Mouse (Mus musculus): ENCODE measurements around the gene Nanos3. TPM values are rescaled to one million over a fixed set of nuclear protein-coding genes. Genes with fewer than 3 reads are reported as not detected.
A peak's percentile ranks its signal among the peaks of the same experiment; 100 is the strongest.

The Nanos3 gene
- polyA plus RNA-seq, 1 experiment from 2014 or later, result 1.3 TPM

- H3K27ac ChIP-seq (ENCODE audit: low read length), result peak overlapping the region; percentile 98
- no peaks in the 10 kb centered on the region for H3K27me3 ChIP-seq (ENCODE audit: control insufficient read depth, insufficient read depth, low read length)
- peaks cover 48% of the 10 kb centered on the region for H3K4me1 ChIP-seq (ENCODE audit: control insufficient read depth, insufficient read depth, low read length)
- H3K9me3 ChIP-seq (replicated peaks; ENCODE audit: control insufficient read depth, low read length), result no peaks in the 10 kb centered on the region
- peak overlapping the region; percentile 74 for H3K9ac ChIP-seq (ENCODE audit: low read length)
- peak overlapping the region; percentile 79 for H3K4me2 ChIP-seq (ENCODE audit: low read depth, low read length)
- 2% methylated on average over 30 of the region's 30 CpGs for WGBS
- H3K4me3 ChIP-seq (replicated peaks; ENCODE audit: low read length), result peak overlapping the region; percentile 54
- ATAC-seq (ENCODE audit: insufficient read depth, low FRiP score), result peak; percentile 77
- H3K36me3 ChIP-seq (ENCODE audit: control insufficient read depth, insufficient read depth, low read length), result no peaks in the 10 kb centered on the region
Measured at GRCm38 (mm10) chr8:84197922-84198774, 13.1 kb upstream of the Nanos3 start.

DNA sequence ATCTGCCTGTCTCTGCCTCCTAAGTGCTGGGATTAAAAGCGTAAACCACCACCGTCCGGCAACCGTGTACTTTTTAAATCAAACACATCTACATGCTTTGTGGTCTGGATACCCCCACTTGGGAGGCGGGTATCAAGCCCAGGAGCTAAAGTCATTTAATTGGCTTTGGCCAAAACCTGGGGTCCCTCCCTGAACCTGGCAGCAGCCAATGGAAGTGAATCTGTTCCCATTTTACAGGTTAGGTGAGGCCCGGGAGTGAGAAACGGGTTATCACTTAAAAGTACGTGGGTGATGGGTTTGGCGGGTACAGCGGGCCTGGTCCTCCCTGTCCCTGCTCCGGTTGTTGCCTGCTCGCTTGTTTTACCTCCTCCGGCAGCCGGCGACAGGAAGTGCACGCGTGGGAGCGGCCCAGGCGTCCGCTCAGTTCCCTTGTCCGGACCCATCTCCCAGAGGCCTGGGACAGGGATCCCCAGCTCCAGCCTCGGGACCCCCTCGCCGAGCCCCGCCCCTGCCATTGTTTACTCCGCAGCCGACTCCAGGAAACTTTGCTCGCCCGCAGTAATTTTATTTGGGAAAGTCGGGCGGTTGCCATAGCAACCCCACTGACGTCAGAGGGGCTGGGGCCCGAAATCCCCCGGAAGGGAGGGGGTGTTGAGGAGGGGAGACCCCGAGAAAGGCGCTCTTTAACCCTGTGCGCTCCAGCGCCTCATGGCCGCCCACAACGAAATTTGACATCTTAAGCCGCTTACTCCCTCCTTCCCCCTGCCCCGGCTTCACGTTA, 12.3 kb upstream of the Nanos3 start:
- WGBS, result 1% methylated on average over 43 of the region's 43 CpGs
- H3K4me2 ChIP-seq (ENCODE audit: low read depth, low read length), result peak overlapping the region; percentile 79
- H3K4me1 ChIP-seq (ENCODE audit: control insufficient read depth, insufficient read depth, low read length), result peaks cover 49% of the 10 kb centered on the region
- H3K27ac ChIP-seq (ENCODE audit: low read length), result peak overlapping the region; percentile 98
- peak overlapping the region; percentile 74 for H3K9ac ChIP-seq (ENCODE audit: low read length)
- peak; percentile 42 for ATAC-seq (ENCODE audit: insufficient read depth, low FRiP score)
- no peaks in the 10 kb centered on the region for H3K36me3 ChIP-seq (ENCODE audit: control insufficient read depth, insufficient read depth, low read length)
- no peaks in the 10 kb centered on the region for H3K27me3 ChIP-seq (ENCODE audit: control insufficient read depth, insufficient read depth, low read length)
- no peaks in the 10 kb centered on the region for H3K9me3 ChIP-seq (replicated peaks; ENCODE audit: control insufficient read depth, low read length)
- peak overlapping the region; percentile 54 for H3K4me3 ChIP-seq (replicated peaks; ENCODE audit: low read length)

- Histone ChIP-seq H3K4me1 (ENCODE audit: control insufficient read depth, insufficient read depth, low read length) (peaks cover 37% of the 10 kb centered on the region), H3K4me3 (replicated peaks; ENCODE audit: low read length) (no peak overlapping the region), H3K36me3 (ENCODE audit: control insufficient read depth, insufficient read depth, low read length) (no peaks in the 10 kb centered on the region), H3K9me3 (replicated peaks; ENCODE audit: control insufficient read depth, low read length) (no peaks in the 10 kb centered on the region), H3K27me3 (ENCODE audit: control insufficient read depth, insufficient read depth, low read length) (no peaks in the 10 kb centered on the region), H3K9ac (ENCODE audit: low read length) (no peak overlapping the region), H3K4me2 (ENCODE audit: low read depth, low read length) (no peak overlapping the region), H3K27ac (ENCODE audit: low read length) (no peak overlapping the region)
- WGBS, result 71% methylated on average over 3 of the region's 3 CpGs
- ATAC-seq (ENCODE audit: insufficient read depth, low FRiP score), result no peak
Measured at GRCm38 (mm10) chr8:84194224-84194743, 9.3 kb upstream of the Nanos3 start.

GRCm38 (mm10) chr8:84193566-84193965, 8.5 kb upstream of the Nanos3 start:
- Histone ChIP-seq H3K27ac (ENCODE audit: low read length) (no peak overlapping the region), H3K9me3 (replicated peaks; ENCODE audit: control insufficient read depth, low read length) (no peaks in the 10 kb centered on the region), H3K27me3 (ENCODE audit: control insufficient read depth, insufficient read depth, low read length) (no peaks in the 10 kb centered on the region), H3K4me2 (ENCODE audit: low read depth, low read length) (no peak overlapping the region), H3K4me1 (ENCODE audit: control insufficient read depth, insufficient read depth, low read length) (peaks cover 31% of the 10 kb centered on the region), H3K4me3 (replicated peaks; ENCODE audit: low read length) (no peak overlapping the region), H3K9ac (ENCODE audit: low read length) (no peak overlapping the region), H3K36me3 (ENCODE audit: control insufficient read depth, insufficient read depth, low read length) (no peaks in the 10 kb centered on the region)
- WGBS, result 79% methylated on average over 5 of the region's 5 CpGs
- ATAC-seq (ENCODE audit: insufficient read depth, low FRiP score), result no peak

GRCm38 (mm10) chr8:84193161-84193560, 8.1 kb upstream of the Nanos3 start:
- Histone ChIP-seq H3K4me3 (replicated peaks; ENCODE audit: low read length) (no peak overlapping the region), H3K27me3 (ENCODE audit: control insufficient read depth, insufficient read depth, low read length) (no peaks in the 10 kb centered on the region), H3K9ac (ENCODE audit: low read length) (no peak overlapping the region), H3K27ac (ENCODE audit: low read length) (peak overlapping the region; percentile 93), H3K36me3 (ENCODE audit: control insufficient read depth, insufficient read depth, low read length) (no peaks in the 10 kb centered on the region), H3K9me3 (replicated peaks; ENCODE audit: control insufficient read depth, low read length) (no peaks in the 10 kb centered on the region), H3K4me1 (ENCODE audit: control insufficient read depth, insufficient read depth, low read length) (peaks cover 27% of the 10 kb centered on the region), H3K4me2 (ENCODE audit: low read depth, low read length) (no peak overlapping the region)
- WGBS, result 73% methylated on average over 4 of the region's 4 CpGs
- ATAC-seq (ENCODE audit: insufficient read depth, low FRiP score), result no peak

DNA sequence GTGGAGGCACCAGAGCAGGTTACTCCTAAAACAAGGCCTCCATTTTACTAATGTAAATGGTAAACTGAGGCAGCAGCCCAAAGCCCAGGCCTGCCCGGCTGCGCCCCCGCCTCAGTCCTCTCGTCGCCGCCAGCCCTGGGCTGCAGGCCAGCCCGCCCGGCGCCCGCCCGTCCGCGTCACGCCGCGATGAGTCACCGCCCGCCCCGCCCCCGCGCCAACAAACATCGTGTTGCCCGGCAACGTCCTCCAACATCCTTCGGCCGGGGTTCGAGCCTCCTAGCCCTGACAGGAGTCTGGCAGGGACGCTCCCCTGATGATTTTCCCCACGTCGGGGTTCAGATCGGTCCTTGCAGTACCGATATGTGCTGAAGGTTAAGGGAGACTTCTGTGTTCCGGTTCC, 7.5 kb upstream of the Nanos3 start:
- 3% methylated on average over 33 of the region's 33 CpGs for WGBS

GRCm38 (mm10) chr8:84192023-84192422, 7.0 kb upstream of the Nanos3 start:
- Histone ChIP-seq H3K27me3 (ENCODE audit: control insufficient read depth, insufficient read depth, low read length) (no peaks in the 10 kb centered on the region), H3K27ac (ENCODE audit: low read length) (peak overlapping the region; percentile 93), H3K9me3 (replicated peaks; ENCODE audit: control insufficient read depth, low read length) (no peaks in the 10 kb centered on the region), H3K4me1 (ENCODE audit: control insufficient read depth, insufficient read depth, low read length) (peaks cover 18% of the 10 kb centered on the region), H3K9ac (ENCODE audit: low read length) (peak overlapping the region; percentile 61), H3K4me3 (replicated peaks; ENCODE audit: low read length) (peak overlapping the region; percentile 30), H3K4me2 (ENCODE audit: low read depth, low read length) (peak overlapping the region; percentile 61), H3K36me3 (ENCODE audit: control insufficient read depth, insufficient read depth, low read length) (no peaks in the 10 kb centered on the region)
- WGBS, result 22% methylated on average over 13 of the region's 13 CpGs
- peak; percentile 86 for ATAC-seq (ENCODE audit: insufficient read depth, low FRiP score)

More for the DNA sequence above, 7.5 kb upstream of the Nanos3 start:
- Histone ChIP-seq H3K27ac (ENCODE audit: low read length) (peak overlapping the region; percentile 93), H3K9ac (ENCODE audit: low read length) (peak overlapping the region; percentile 61), H3K4me1 (ENCODE audit: control insufficient read depth, insufficient read depth, low read length) (peaks cover 21% of the 10 kb centered on the region), H3K4me2 (ENCODE audit: low read depth, low read length) (peak overlapping the region; percentile 61), H3K9me3 (replicated peaks; ENCODE audit: control insufficient read depth, low read length) (no peaks in the 10 kb centered on the region), H3K27me3 (ENCODE audit: control insufficient read depth, insufficient read depth, low read length) (no peaks in the 10 kb centered on the region), H3K36me3 (ENCODE audit: control insufficient read depth, insufficient read depth, low read length) (no peaks in the 10 kb centered on the region), H3K4me3 (replicated peaks; ENCODE audit: low read length) (peak overlapping the region; percentile 30)
- ATAC-seq (ENCODE audit: insufficient read depth, low FRiP score), result peak; percentile 73

DNA sequence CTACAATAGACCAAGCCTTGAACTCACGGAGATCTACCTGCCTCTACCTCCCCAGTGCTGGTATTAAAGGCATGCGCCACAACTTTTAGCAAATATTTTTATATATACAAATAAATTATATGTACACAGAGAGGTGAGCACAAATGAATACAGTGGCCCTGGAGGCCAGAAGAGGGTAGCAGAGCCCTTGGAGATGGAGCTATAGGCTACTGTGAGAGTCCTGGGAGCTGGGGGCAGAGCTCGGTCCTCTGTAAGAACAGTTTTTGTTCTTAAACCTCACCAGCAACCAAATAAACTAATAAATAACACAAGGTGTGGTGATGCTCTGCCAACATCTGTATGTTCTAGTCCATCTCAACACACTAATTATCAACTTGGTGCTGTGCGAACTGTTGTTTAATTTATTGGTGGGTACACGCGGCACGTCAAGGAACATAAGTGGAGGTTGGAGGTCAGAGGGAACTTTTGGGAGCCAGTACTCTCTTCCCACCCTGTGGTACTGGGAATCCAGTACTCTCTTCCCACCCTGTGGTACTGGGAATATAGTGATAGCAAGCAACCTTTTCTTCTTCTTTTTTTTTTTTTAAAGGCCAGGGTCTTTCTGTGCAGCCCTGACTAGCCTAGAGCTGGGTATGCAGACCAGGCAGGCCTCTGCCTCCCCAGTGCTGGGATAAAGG, 5.3 kb upstream of the Nanos3 start:
- no peaks in the 10 kb centered on the region for H3K9me3 ChIP-seq (replicated peaks; ENCODE audit: control insufficient read depth, low read length)
- H3K4me2 ChIP-seq (ENCODE audit: low read depth, low read length), result no peak overlapping the region
- H3K36me3 ChIP-seq (ENCODE audit: control insufficient read depth, insufficient read depth, low read length), result no peaks in the 10 kb centered on the region
- no peak overlapping the region for H3K9ac ChIP-seq (ENCODE audit: low read length)
- ATAC-seq (ENCODE audit: insufficient read depth, low FRiP score), result no peak
- H3K27ac ChIP-seq (ENCODE audit: low read length), result no peak overlapping the region; the same call in 1 of the 2 replicates
- H3K27me3 ChIP-seq (ENCODE audit: control insufficient read depth, insufficient read depth, low read length), result no peaks in the 10 kb centered on the region
- 89% methylated on average over 7 of the region's 7 CpGs for WGBS
- peaks cover 18% of the 10 kb centered on the region for H3K4me1 ChIP-seq (ENCODE audit: control insufficient read depth, insufficient read depth, low read length)
- H3K4me3 ChIP-seq (replicated peaks; ENCODE audit: low read length), result no peak overlapping the region

Data from stomach, embryonic 16.5 days (tissue).